21 mouse cellular contexts compared by ENCODE assay signal in genomic region chr6:115767357-115767756, GRCm38 (mm10). TPM values are rescaled to one million over a fixed set of nuclear protein-coding genes. Genes with fewer than 3 reads are reported as not detected.
DNase-seq lines count a peak whose midpoint lies in the region; ATAC-seq and TF ChIP-seq lines count a peak whose summit lies in the region.
"Had no signal": no experiment of that assay in that cellular context is flagged by ENCODE, and none has a peak within 500 bp of the region (broad histone marks: within the 10 kb centered on the region; RNA-seq: fewer than 3 reads in every experiment).

No protein-coding gene starts in this region.

- peaks cover 36% of the 10 kb centered on the region for H3K4me1 ChIP-seq in heart, embryonic 13.5 days
- peaks cover 16% of the 10 kb centered on the region for H3K4me1 ChIP-seq in liver, postnatal 0 days (ENCODE audit: insufficient read depth)
- H3K4me1 ChIP-seq in ES-E14 (ENCODE audit: control insufficient read depth in 2 of 2, insufficient read depth in 2 of 2, low read length in 2 of 2, poor library complexity in 1 of 2) = peaks cover 0 to 17% of the 10 kb centered on the region in 2 experiments; a peak in 3 of 4 replicates
- peaks cover 86% of the 10 kb centered on the region for H3K4me1 ChIP-seq in megakaryocyte, embryonic 14.5 days

- in situ Hi-C loops in ES-E14 (cut with MboI; ENCODE audit: low sequenced_read_pairs in 2 of 2, unreplicated experiment in 2 of 2) = no loop called here

- DNase-seq in heart, adult 8-10 months (ENCODE audit: low spot score) = no peak
- DNase-seq in liver (peak; percentile 19), ES-E14 (ENCODE audit: low read depth, low spot score) (no peak)
- DNase-seq in liver, postnatal 0 days = no peak
- DNase-seq: adrenal gland, adult 2 months; B cell, adult 2 months; cerebellum, adult 11 months; cerebellum, postnatal 25 days; kidney, adult 2 months; left cerebral cortex, postnatal 4 days; lung, postnatal 10 days; right cerebral cortex, postnatal 14 days; thymus, postnatal 25 days had no signal

- H3K27ac ChIP-seq in heart, embryonic 13.5 days (replicated peaks) = peak overlapping the region; percentile 40; the same call in 1 of the 2 replicates
- no peak overlapping the region for H3K27ac ChIP-seq in liver, postnatal 0 days (ENCODE audit: low read depth)
- no peak overlapping the region for H3K27ac ChIP-seq in ES-E14 (ENCODE audit: insufficient read depth, low read depth, low read length, poor library complexity, severe bottlenecking)
- H3K27ac ChIP-seq: forebrain, embryonic 13.5 days; heart, embryonic 10.5 days; hindbrain, embryonic 13.5 days; midbrain, embryonic 13.5 days had no signal

- peaks cover under 1% of the 10 kb centered on the region; the same call in 1 of the 2 replicates for H3K9me3 ChIP-seq in heart, embryonic 13.5 days
- no peaks in the 10 kb centered on the region for H3K9me3 ChIP-seq in liver, postnatal 0 days (ENCODE audit: low read length)
- H3K9me3 ChIP-seq in ES-E14 (ENCODE audit: control insufficient read depth, insufficient read depth, low read depth, low read length) = no peaks in the 10 kb centered on the region
- no peaks in the 10 kb centered on the region for H3K9me3 ChIP-seq in megakaryocyte, embryonic 14.5 days
- H3K9me3 ChIP-seq: forebrain, embryonic 13.5 days; G1E; heart, embryonic 10.5 days; hindbrain, embryonic 13.5 days; midbrain, embryonic 13.5 days had no signal

- no peak for TF ChIP-seq EP300 in liver, postnatal 0 days (IDR thresholded peaks at IDR 0.05; ENCODE audit: low read depth)

- TF ChIP-seq CTCF in liver, postnatal 0 days (IDR thresholded peaks at IDR 0.05; ENCODE audit: low read depth) = no peak

- no peak for ATAC-seq in heart, embryonic 13.5 days (ENCODE audit: extremely low read depth, insufficient number of reproducible peaks, low FRiP score, low TSS enrichment)
- ATAC-seq in liver, postnatal 0 days = no peak
- no peak for ATAC-seq in erythroid progenitor cell, adult 5-6 weeks (replicated peaks; ENCODE audit: low FRiP score, poor library complexity, severe bottlenecking)
- ATAC-seq: forebrain, embryonic 13.5 days; midbrain, embryonic 13.5 days had no signal

- no peaks in the 10 kb centered on the region for H3K27me3 ChIP-seq in heart, embryonic 13.5 days (replicated peaks)
- H3K27me3 ChIP-seq in liver, postnatal 0 days (ENCODE audit: insufficient read depth, low read length) = no peaks in the 10 kb centered on the region
- no peaks in the 10 kb centered on the region for H3K27me3 ChIP-seq in megakaryocyte, embryonic 14.5 days (replicated peaks)
- H3K27me3 ChIP-seq: forebrain, embryonic 13.5 days; hindbrain, embryonic 13.5 days; midbrain, embryonic 13.5 days had no signal

- 51% methylated on average over 9 of the region's 9 CpGs for WGBS in heart, embryonic 13.5 days
- WGBS in liver, postnatal 0 days (ENCODE audit: insufficient replicate concordance) = 27% methylated on average over 9 of the region's 9 CpGs

- no peaks in the 10 kb centered on the region for H3K36me3 ChIP-seq in heart, embryonic 13.5 days
- no peaks in the 10 kb centered on the region for H3K36me3 ChIP-seq in liver, postnatal 0 days (replicated peaks; ENCODE audit: insufficient read depth, low read length)
- H3K36me3 ChIP-seq in ES-E14 (ENCODE audit: control insufficient read depth, insufficient read depth, low read length, poor library complexity, severe bottlenecking) = no peaks in the 10 kb centered on the region
- peaks cover 2% of the 10 kb centered on the region for H3K36me3 ChIP-seq in megakaryocyte, embryonic 14.5 days (replicated peaks; ENCODE audit: low read length)
- H3K36me3 ChIP-seq: G1E; heart, embryonic 10.5 days; hindbrain, embryonic 13.5 days; midbrain, embryonic 13.5 days had no signal

- H3K4me3 ChIP-seq in heart, embryonic 13.5 days = no peak overlapping the region
- no peak overlapping the region for H3K4me3 ChIP-seq in liver, postnatal 0 days (ENCODE audit: low read depth, low read length)
- no peak overlapping the region for H3K4me3 ChIP-seq in ES-E14 (ENCODE audit: insufficient read depth in 1 of 2, low read depth in 1 of 2, low read length in 2 of 2, poor library complexity in 1 of 2, severe bottlenecking in 1 of 2)
- H3K4me3 ChIP-seq in megakaryocyte, embryonic 14.5 days (replicated peaks) = peak overlapping the region; percentile 38
- H3K4me3 ChIP-seq: forebrain, embryonic 13.5 days; heart, embryonic 10.5 days; hindbrain, embryonic 13.5 days; midbrain, embryonic 13.5 days had no signal

- H3K9ac ChIP-seq in heart, embryonic 13.5 days = no peak overlapping the region
- no peak overlapping the region for H3K9ac ChIP-seq in liver, postnatal 0 days (replicated peaks)
- H3K9ac ChIP-seq in ES-E14 (ENCODE audit: insufficient read depth, low read depth, low read length, poor library complexity, severe bottlenecking) = peak overlapping the region; percentile 21; the same call in 1 of the 2 replicates
- H3K9ac ChIP-seq: forebrain, embryonic 13.5 days; hindbrain, embryonic 13.5 days; midbrain, embryonic 13.5 days had no signal

- no peak overlapping the region for H3K4me2 ChIP-seq in heart, embryonic 13.5 days
- H3K4me2 ChIP-seq in liver, postnatal 0 days (ENCODE audit: low read depth, low read length) = no peak overlapping the region
- H3K4me2 ChIP-seq: forebrain, embryonic 13.5 days; hindbrain, embryonic 13.5 days; midbrain, embryonic 13.5 days had no signal

TF ChIP-seq in ES-E14, 5 proteins besides CTCF, POLR2A, EP300 and RAD21:
- TF ChIP-seq MAFK (IDR thresholded peaks at IDR 0.05; ENCODE audit: insufficient read depth, low read depth, low read length) = no peak
- TF ChIP-seq ZNF384 (IDR thresholded peaks at IDR 0.05; ENCODE audit: low read depth, low read length) = no peak
- TF ChIP-seq ZC3H11A (IDR thresholded peaks at IDR 0.05; ENCODE audit: borderline replicate concordance, low read depth, low read length) = no peak
- TF ChIP-seq CHD2 (IDR thresholded peaks at IDR 0.05; ENCODE audit: low read depth, low read length) = no peak
- no peak for TF ChIP-seq HCFC1 (IDR thresholded peaks at IDR 0.05; ENCODE audit: borderline replicate concordance, insufficient read depth, low read length)

RNA-seq across cellular contexts. Expression of gene Tmem40, which starts 5.1 kb away (rescaled TPM):
- polyA plus RNA-seq in heart, embryonic 13.5 days (2015; fragmentation: Nextera tagmentation; extraction: Ambion mirVana) = 1.5 and 2.2 TPM in 2 replicates
- 1 to 10 TPM in 1 of 4 experiments, under 1 TPM in 3; 0.41 to 1.0 (median 0.60) TPM for total RNA-seq in heart, adult 8-10 months (2022)
- 18.9 and 21.2 TPM in 2 replicates for polyA plus RNA-seq in liver, postnatal 0 days (2015; fragmentation: Nextera tagmentation; extraction: Ambion mirVana)
- total RNA-seq in ES-E14 (2012; rRNA removed) = 18.4 and 21.9 TPM in 2 replicates
- 650 and 2,177 TPM in 2 replicates for polyA plus RNA-seq in megakaryocyte, embryonic 14.5 days (2012; ENCODE audit: insufficient read depth, low replicate concordance)
- total RNA-seq in erythroid progenitor cell, adult 5-6 weeks (2015; ENCODE audit: low replicate concordance) = 3.8 and 6.1 TPM in 2 replicates
- 4.4 and 4.9 TPM in 2 replicates for total RNA-seq in erythroid progenitor cell, adult 5-6 weeks (2017; ENCODE audit: low replicate concordance)
- polyA plus RNA-seq: adrenal gland, adult 2 months had no signal

RNA-seq across cellular contexts. Expression of gene Cand2, which starts 7.0 kb away (rescaled TPM):
- polyA plus RNA-seq in heart, embryonic 13.5 days (2015; fragmentation: Nextera tagmentation; extraction: Ambion mirVana) = 51.2 and 52.5 TPM in 2 replicates
- 10 to 100 TPM; 77.2 to 97.7 (median 87.6) TPM for total RNA-seq in heart, adult 8-10 months (2022)
- 0.59 and 0.61 TPM in 2 replicates for polyA plus RNA-seq in liver, postnatal 0 days (2015; fragmentation: Nextera tagmentation; extraction: Ambion mirVana)
- 10.7 and 10.8 TPM in 2 replicates for total RNA-seq in ES-E14 (2012; rRNA removed)
- polyA plus RNA-seq in megakaryocyte, embryonic 14.5 days (2012; ENCODE audit: insufficient read depth, low replicate concordance) = 7.0 and 7.1 TPM in 2 replicates
- total RNA-seq in erythroid progenitor cell, adult 5-6 weeks (2015; ENCODE audit: low replicate concordance) = not detected in 2 replicates
- under 0.01 TPM in 1 of 2 replicates, not detected in the other for total RNA-seq in erythroid progenitor cell, adult 5-6 weeks (2017; ENCODE audit: low replicate concordance)

RNA-seq across cellular contexts. Expression of gene Rpl32, which starts 41.2 kb away (rescaled TPM):
- 1,371 and 1,440 TPM in 2 replicates for polyA plus RNA-seq in heart, embryonic 13.5 days (2015; fragmentation: Nextera tagmentation; extraction: Ambion mirVana)
- 100 to 1,000 TPM; 586 to 697 (median 628) TPM for total RNA-seq in heart, adult 8-10 months (2022)
- polyA plus RNA-seq in liver, postnatal 0 days (2015; fragmentation: Nextera tagmentation; extraction: Ambion mirVana) = 1,354 and 1,414 TPM in 2 replicates
- total RNA-seq in ES-E14 (2012; rRNA removed) = 2,783 and 3,173 TPM in 2 replicates
- polyA plus RNA-seq in megakaryocyte, embryonic 14.5 days (2012; ENCODE audit: insufficient read depth, low replicate concordance) = 500 and 629 TPM in 2 replicates
- total RNA-seq in erythroid progenitor cell, adult 5-6 weeks (2015; ENCODE audit: low replicate concordance) = 1,002 and 1,130 TPM in 2 replicates
- 642 and 693 TPM in 2 replicates for total RNA-seq in erythroid progenitor cell, adult 5-6 weeks (2017; ENCODE audit: low replicate concordance)

Comparison
In these comparisons a context has a peak if more than half of its experiments do, and no peak if none do; other contexts are left out.
1. RNA of gene Cand2, which starts 7.0 kb away (total RNA-seq): 77.2 to 97.7 TPM in heart, adult 8-10 months and 10.7 to 10.8 TPM in ES-E14; under 0.01 TPM in erythroid progenitor cell, adult 5-6 weeks; every median in the first group is over 10 times any median in the second.